Mouse (Mus musculus): ENCODE measurements around the gene Ntsr2. TPM values are rescaled to one million over a fixed set of nuclear protein-coding genes. Genes with fewer than 3 reads are reported as not detected.

Gene Ntsr2
- polyA plus RNA-seq, 1 experiment from 2014 or later: 0.22 TPM

DNA sequence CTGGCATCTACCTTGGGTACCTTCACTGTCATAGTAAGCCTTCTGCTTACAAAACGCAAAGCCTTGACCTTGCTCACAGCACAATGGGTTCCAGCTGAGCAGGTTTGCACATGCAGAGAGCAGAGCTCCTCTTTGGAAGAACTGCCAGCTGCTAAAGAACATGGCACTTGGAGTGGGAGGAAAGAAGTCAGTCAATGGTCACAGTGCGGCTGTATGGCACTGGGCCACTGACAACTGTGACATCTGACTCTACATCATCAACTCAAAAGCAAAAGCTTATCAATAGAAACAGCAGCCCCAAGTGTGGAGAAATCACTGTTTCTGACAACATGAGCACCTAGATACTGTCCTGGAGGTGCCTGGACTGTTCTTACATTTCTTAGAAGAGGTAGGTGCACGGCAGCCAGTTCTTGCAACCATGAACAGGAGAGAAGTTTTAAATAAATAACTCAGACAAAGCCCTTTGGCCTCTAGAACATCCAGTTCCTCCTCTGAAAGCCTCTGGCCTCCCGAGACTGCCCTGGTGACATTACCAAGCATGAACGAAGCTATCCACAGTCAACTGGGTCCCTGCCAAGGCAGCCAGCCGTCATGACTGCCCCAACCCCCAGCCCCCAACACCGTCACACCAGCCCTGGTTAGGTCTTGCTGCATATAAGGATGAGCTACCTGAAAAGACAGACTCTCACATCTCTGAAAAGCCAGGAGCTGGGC is 22.9 kb upstream of the Ntsr2 start:
- no peak overlapping the region for H3K27ac ChIP-seq (replicated peaks; ENCODE audit: low read depth, low read length)
- no peak for ATAC-seq (ENCODE audit: low read depth)
- no peaks in the 10 kb centered on the region for H3K9me3 ChIP-seq (ENCODE audit: control insufficient read depth, low read length)
- no peaks in the 10 kb centered on the region for H3K36me3 ChIP-seq (ENCODE audit: control insufficient read depth, insufficient read depth, low read length)
- no peak overlapping the region for H3K4me2 ChIP-seq (ENCODE audit: low read depth, low read length)
- 64% methylated on average over 7 of the region's 7 CpGs for WGBS
- H3K4me3 ChIP-seq (ENCODE audit: low read depth, low read length): no peak overlapping the region
- DNase-seq (ENCODE audit: low spot score): no peak
- H3K27me3 ChIP-seq (replicated peaks; ENCODE audit: control insufficient read depth, insufficient read depth, low read length): no peaks in the 10 kb centered on the region
- H3K4me1 ChIP-seq (ENCODE audit: control insufficient read depth, insufficient read depth, low read length): no peaks in the 10 kb centered on the region
- H3K9ac ChIP-seq (ENCODE audit: low read depth, low read length): no peak overlapping the region

DNA sequence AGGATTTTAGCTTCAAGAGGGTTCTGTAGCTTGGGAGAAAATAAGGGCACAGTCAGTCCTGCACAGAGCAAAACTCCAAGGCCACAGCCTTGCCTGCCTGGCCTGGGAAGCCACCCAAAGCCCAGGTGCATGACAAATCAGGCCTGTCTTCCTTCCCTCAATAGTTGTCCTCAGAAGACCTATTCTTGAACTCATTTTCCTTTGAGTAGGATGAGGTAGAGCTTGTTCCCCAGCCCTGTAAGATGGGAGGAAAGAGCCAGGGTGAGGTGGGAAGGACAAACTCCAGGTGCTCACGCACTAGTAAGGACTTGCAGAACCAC is 22.4 kb upstream of the Ntsr2 start:
- no peak for ATAC-seq (ENCODE audit: low read depth)
- Histone ChIP-seq H3K36me3 (ENCODE audit: control insufficient read depth, insufficient read depth, low read length) (no peaks in the 10 kb centered on the region), H3K4me1 (ENCODE audit: control insufficient read depth, insufficient read depth, low read length) (no peaks in the 10 kb centered on the region), H3K9ac (ENCODE audit: low read depth, low read length) (no peak overlapping the region), H3K27me3 (replicated peaks; ENCODE audit: control insufficient read depth, insufficient read depth, low read length) (no peaks in the 10 kb centered on the region), H3K9me3 (ENCODE audit: control insufficient read depth, low read length) (no peaks in the 10 kb centered on the region), H3K4me3 (ENCODE audit: low read depth, low read length) (no peak overlapping the region), H3K27ac (replicated peaks; ENCODE audit: low read depth, low read length) (no peak overlapping the region), H3K4me2 (ENCODE audit: low read depth, low read length) (no peak overlapping the region)
- DNase-seq (ENCODE audit: low spot score): no peak
- 81% methylated on average over 1 of the region's 1 CpGs for WGBS

DNA sequence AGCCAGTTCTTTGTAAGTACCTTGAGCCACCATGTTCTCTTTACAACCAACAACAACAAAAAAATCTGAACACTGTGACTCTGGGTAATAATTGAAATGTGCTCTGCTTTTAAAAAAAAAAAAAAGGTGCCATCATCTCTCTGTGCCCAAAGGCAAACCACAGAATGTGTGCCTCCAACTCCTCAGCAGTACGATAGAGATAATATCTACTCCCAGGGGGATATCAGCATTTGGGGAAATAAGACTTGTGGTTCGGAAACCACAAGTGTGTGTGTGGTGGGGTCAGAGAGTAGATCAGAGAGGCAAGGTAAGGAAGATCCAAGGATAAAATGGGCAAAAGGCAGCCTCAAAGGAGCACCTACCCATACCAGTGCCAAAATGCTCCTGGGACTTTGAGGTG is 21.8 kb upstream of the Ntsr2 start:
- H3K27me3 ChIP-seq (replicated peaks; ENCODE audit: control insufficient read depth, insufficient read depth, low read length): no peaks in the 10 kb centered on the region
- H3K4me2 ChIP-seq (ENCODE audit: low read depth, low read length): no peak overlapping the region
- H3K9me3 ChIP-seq (ENCODE audit: control insufficient read depth, low read length): no peaks in the 10 kb centered on the region
- no peak for ATAC-seq (ENCODE audit: low read depth)
- H3K9ac ChIP-seq (ENCODE audit: low read depth, low read length): no peak overlapping the region
- H3K4me3 ChIP-seq (ENCODE audit: low read depth, low read length): no peak overlapping the region
- no peaks in the 10 kb centered on the region for H3K36me3 ChIP-seq (ENCODE audit: control insufficient read depth, insufficient read depth, low read length)
- no peak for DNase-seq (ENCODE audit: low spot score)
- no peaks in the 10 kb centered on the region for H3K4me1 ChIP-seq (ENCODE audit: control insufficient read depth, insufficient read depth, low read length)
- H3K27ac ChIP-seq (replicated peaks; ENCODE audit: low read depth, low read length): no peak overlapping the region
- 52% methylated on average over 2 of the region's 2 CpGs for WGBS

DNA sequence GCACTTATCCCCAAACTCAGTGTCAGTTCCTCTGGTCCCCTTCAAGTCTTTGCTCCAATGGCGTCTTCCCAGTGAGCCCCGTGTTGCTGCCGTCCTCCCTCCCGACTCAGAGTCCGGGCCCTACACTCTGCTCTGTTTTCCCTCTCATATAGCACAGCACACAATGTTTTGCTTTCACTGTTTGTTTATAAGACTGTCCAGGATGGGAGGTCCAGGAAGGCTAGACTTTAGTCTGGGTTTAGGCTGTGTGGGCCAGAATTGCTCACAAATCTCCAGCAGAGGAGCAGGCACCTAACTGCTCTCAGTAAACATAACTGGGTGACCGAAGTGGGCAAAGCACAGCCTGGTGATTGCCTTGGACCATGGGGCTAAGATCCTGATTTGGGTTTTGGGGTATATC is 19.9 kb upstream of the Ntsr2 start:
- ATAC-seq (ENCODE audit: low read depth): no peak
- 71% methylated on average over 6 of the region's 6 CpGs for whole genome bisulfite sequencing

GRCm38 (mm10) chr12:16634075-16634813 is 18.9 kb upstream of the Ntsr2 start:
- ATAC-seq (ENCODE audit: low read depth) (peak; percentile 26), DNase-seq (ENCODE audit: low spot score) (peak; percentile 52)
- no peaks in the 10 kb centered on the region for H3K9me3 ChIP-seq (ENCODE audit: control insufficient read depth, low read length)
- 51% methylated on average over 14 of the region's 14 CpGs for WGBS
- H3K27me3 ChIP-seq (replicated peaks; ENCODE audit: control insufficient read depth, insufficient read depth, low read length): no peaks in the 10 kb centered on the region
- no peak overlapping the region for H3K4me2 ChIP-seq (ENCODE audit: low read depth, low read length)
- no peak overlapping the region for H3K27ac ChIP-seq (replicated peaks; ENCODE audit: low read depth, low read length)
- no peaks in the 10 kb centered on the region for H3K4me1 ChIP-seq (ENCODE audit: control insufficient read depth, insufficient read depth, low read length)
- no peak overlapping the region for H3K9ac ChIP-seq (ENCODE audit: low read depth, low read length)
- no peaks in the 10 kb centered on the region for H3K36me3 ChIP-seq (ENCODE audit: control insufficient read depth, insufficient read depth, low read length)
- no peak overlapping the region for H3K4me3 ChIP-seq (ENCODE audit: low read depth, low read length)

More for the DNA sequence above, 19.9 kb upstream of the Ntsr2 start:
- no peak overlapping the region for H3K4me2 ChIP-seq (ENCODE audit: low read depth, low read length)
- no peak for DNase-seq (ENCODE audit: low spot score)
- H3K27ac ChIP-seq (replicated peaks; ENCODE audit: low read depth, low read length): no peak overlapping the region
- no peaks in the 10 kb centered on the region for H3K4me1 ChIP-seq (ENCODE audit: control insufficient read depth, insufficient read depth, low read length)
- no peaks in the 10 kb centered on the region for H3K9me3 ChIP-seq (ENCODE audit: control insufficient read depth, low read length)
- H3K9ac ChIP-seq (ENCODE audit: low read depth, low read length): no peak overlapping the region
- no peaks in the 10 kb centered on the region for H3K36me3 ChIP-seq (ENCODE audit: control insufficient read depth, insufficient read depth, low read length)
- no peaks in the 10 kb centered on the region for H3K27me3 ChIP-seq (replicated peaks; ENCODE audit: control insufficient read depth, insufficient read depth, low read length)
- H3K4me3 ChIP-seq (ENCODE audit: low read depth, low read length): no peak overlapping the region

DNA sequence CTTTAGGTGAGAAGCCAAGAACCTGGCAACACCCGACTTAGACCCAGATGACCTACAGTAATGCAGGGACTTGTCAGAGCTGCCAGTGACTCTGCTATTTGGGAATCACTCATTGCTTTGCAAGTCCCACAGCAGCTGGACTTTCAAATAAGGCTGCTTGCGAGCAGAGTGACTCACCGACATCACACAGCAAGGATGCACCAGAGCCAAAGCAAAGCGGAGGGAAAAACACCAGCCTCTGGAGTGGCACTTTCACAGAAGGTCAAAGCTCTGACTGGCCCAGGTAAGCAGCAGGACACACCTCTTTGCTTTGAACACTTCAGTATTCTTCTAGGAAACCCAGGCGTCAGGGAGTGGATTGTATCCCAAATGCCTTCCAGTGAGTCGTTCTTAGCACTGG is 17.4 kb upstream of the Ntsr2 start:
- WGBS: 72% methylated on average over 6 of the region's 6 CpGs
- Histone ChIP-seq H3K27me3 (replicated peaks; ENCODE audit: control insufficient read depth, insufficient read depth, low read length) (no peaks in the 10 kb centered on the region), H3K4me1 (ENCODE audit: control insufficient read depth, insufficient read depth, low read length) (no peaks in the 10 kb centered on the region), H3K36me3 (ENCODE audit: control insufficient read depth, insufficient read depth, low read length) (no peaks in the 10 kb centered on the region), H3K27ac (replicated peaks; ENCODE audit: low read depth, low read length) (no peak overlapping the region), H3K9me3 (ENCODE audit: control insufficient read depth, low read length) (no peaks in the 10 kb centered on the region), H3K4me3 (ENCODE audit: low read depth, low read length) (no peak overlapping the region), H3K4me2 (ENCODE audit: low read depth, low read length) (no peak overlapping the region), H3K9ac (ENCODE audit: low read depth, low read length) (no peak overlapping the region)
- ATAC-seq (ENCODE audit: low read depth) (no peak), DNase-seq (ENCODE audit: low spot score) (no peak)

- no peak overlapping the region for H3K27ac ChIP-seq (replicated peaks; ENCODE audit: low read depth, low read length)
- H3K9me3 ChIP-seq (ENCODE audit: control insufficient read depth, low read length): no peaks in the 10 kb centered on the region
- H3K9ac ChIP-seq (ENCODE audit: low read depth, low read length): no peak overlapping the region
- no peaks in the 10 kb centered on the region for H3K36me3 ChIP-seq (ENCODE audit: control insufficient read depth, insufficient read depth, low read length)
- DNase-seq (ENCODE audit: low spot score) (no peak), ATAC-seq (ENCODE audit: low read depth) (no peak)
- 71% methylated on average over 12 of the region's 12 CpGs for WGBS
- H3K27me3 ChIP-seq (replicated peaks; ENCODE audit: control insufficient read depth, insufficient read depth, low read length): no peaks in the 10 kb centered on the region
- H3K4me2 ChIP-seq (ENCODE audit: low read depth, low read length): no peak overlapping the region
- H3K4me3 ChIP-seq (ENCODE audit: low read depth, low read length): no peak overlapping the region
- peaks cover 4% of the 10 kb centered on the region; the same call in 1 of the 2 replicates for H3K4me1 ChIP-seq (ENCODE audit: control insufficient read depth, insufficient read depth, low read length)
These were observed 14.0 kb upstream of the Ntsr2 start for GRCm38 (mm10) chr12:16639078-16639771.

DNA sequence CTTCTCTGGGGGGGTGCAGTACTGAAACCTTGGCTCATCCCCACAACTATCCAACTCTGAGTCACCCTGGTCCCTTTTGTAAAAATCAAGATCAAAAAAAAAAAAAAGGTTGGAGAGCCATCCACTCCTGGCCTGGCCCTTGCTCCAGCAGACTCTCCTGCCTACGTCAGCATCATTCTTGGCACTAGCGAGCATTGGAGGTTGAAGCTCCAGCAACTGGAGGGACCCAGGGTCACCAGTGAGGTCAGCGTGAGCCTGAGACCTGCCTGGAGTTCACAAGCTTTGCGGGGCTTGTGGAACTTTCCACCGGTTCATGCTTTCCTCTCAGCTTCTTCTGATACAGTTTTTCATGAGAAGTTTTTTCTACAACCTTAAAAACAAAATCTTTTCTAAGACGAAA is 13.1 kb upstream of the Ntsr2 start:
- Histone ChIP-seq H3K4me1 (ENCODE audit: control insufficient read depth, insufficient read depth, low read length) (peaks cover 4% of the 10 kb centered on the region; the same call in 1 of the 2 replicates), H3K36me3 (ENCODE audit: control insufficient read depth, insufficient read depth, low read length) (no peaks in the 10 kb centered on the region), H3K9ac (ENCODE audit: low read depth, low read length) (no peak overlapping the region), H3K4me3 (ENCODE audit: low read depth, low read length) (no peak overlapping the region), H3K27ac (replicated peaks; ENCODE audit: low read depth, low read length) (no peak overlapping the region), H3K27me3 (replicated peaks; ENCODE audit: control insufficient read depth, insufficient read depth, low read length) (no peaks in the 10 kb centered on the region), H3K4me2 (ENCODE audit: low read depth, low read length) (no peak overlapping the region), H3K9me3 (ENCODE audit: control insufficient read depth, low read length) (no peaks in the 10 kb centered on the region)
- no peak for ATAC-seq (ENCODE audit: low read depth)
- 86% methylated on average over 6 of the region's 6 CpGs for WGBS
- DNase-seq (ENCODE audit: low spot score): no peak

Measured in embryonic facial prominence, embryonic 14.5 days (tissue).